Mouse (Mus musculus) MEL (cell line): ENCODE measurements around the gene Ppp2r2c.

ENCODE experiments used
- CTCF ChIP-seq, 3 experiments: IDR thresholded peaks in 2 of 3; conservative IDR thresholded peaks in 1 of 3; 2 replicates each; pipeline ENCODE4 v1.5.1; 2011 to 2012; ENCODE audit warnings: low read length in 3 of 3, low read depth in 2 of 3, mild to moderate bottlenecking in 2 of 3, improper control_type of control experiment in 1 of 3, inconsistent platforms in 1 of 3, mixed read lengths in 1 of 3, moderate library complexity in 1 of 3; ENCODE audit not compliant: control insufficient read depth in 1 of 3, insufficient read depth in 1 of 3, poor library complexity in 1 of 3, severe bottlenecking in 1 of 3
- E2F4 ChIP-seq: IDR thresholded peaks from 2 replicates; pipeline ENCODE4 v1.6.1; 2011; ENCODE audit warnings: low read depth, low read length, improper control_type of control experiment, borderline replicate concordance
- EP300 ChIP-seq, 2 experiments: IDR thresholded peaks; 2 replicates each; pipeline ENCODE4 v1.6.1; 2011; ENCODE audit warnings: improper control_type of control experiment in 2 of 2, low read length in 2 of 2, low read depth in 1 of 2, mild to moderate bottlenecking in 1 of 2
- MYC ChIP-seq: IDR thresholded peaks from 2 replicates; pipeline ENCODE4 v1.6.1; 2011; ENCODE audit warnings: low read depth, mild to moderate bottlenecking, low read length, improper control_type of control experiment, moderate library complexity
- POLR2A ChIP-seq, 2 experiments: IDR thresholded peaks; 2 replicates each; pipeline ENCODE4 v1.6.1; 2011 to 2012; ENCODE audit warnings: low read length in 2 of 2, mild to moderate bottlenecking in 2 of 2, control low read depth in 1 of 2, improper control_type of control experiment in 1 of 2, low read depth in 1 of 2, moderate library complexity in 1 of 2; ENCODE audit not compliant: control insufficient read depth in 1 of 2, insufficient read depth in 1 of 2, poor library complexity in 1 of 2
- POLR2AphosphoS2 ChIP-seq: IDR thresholded peaks from 2 replicates; pipeline ENCODE4 v1.6.1; 2011; ENCODE audit warnings: low read length, improper control_type of control experiment
- TAL1 ChIP-seq: IDR thresholded peaks from 2 replicates; pipeline ENCODE4 v1.6.1; 2012; ENCODE audit warnings: mild to moderate bottlenecking, inconsistent platforms, low read length, moderate library complexity, mixed read lengths
- TCF12 ChIP-seq: IDR thresholded peaks from 2 replicates; pipeline ENCODE4 v1.6.1; 2014; ENCODE audit warnings: low read depth, mild to moderate bottlenecking, inconsistent platforms, low read length, improper control_type of control experiment, moderate library complexity
- USF2 ChIP-seq, 2 experiments: IDR thresholded peaks; 2 replicates each; pipeline ENCODE4 v1.6.1; 2011 to 2012; ENCODE audit warnings: improper control_type of control experiment in 2 of 2, low read length in 2 of 2, borderline replicate concordance in 1 of 2, inconsistent platforms in 1 of 2, low read depth in 1 of 2, mild to moderate bottlenecking in 1 of 2; ENCODE audit not compliant: insufficient read depth in 1 of 2
- ZMIZ1 ChIP-seq: IDR thresholded peaks from 2 replicates; pipeline ENCODE4 v1.6.1; 2012; ENCODE audit warnings: low read depth, mild to moderate bottlenecking, inconsistent platforms, low read length, improper control_type of control experiment, moderate library complexity

GRCm38 (mm10) chr5:36916581-36916980, 48.3 kb downstream of the Ppp2r2c start:
- TF ChIP-seq TCF12 (no peak), ZMIZ1 (no peak), CTCF (IDR thresholded peaks at IDR 0.05 in 2 of 3, conservative IDR thresholded peaks at IDR 0.05 in 1 of 3; ENCODE audit: control insufficient read depth in 1 of 3, insufficient read depth in 1 of 3, low read depth in 2 of 3, low read length in 3 of 3, poor library complexity in 1 of 3, severe bottlenecking in 1 of 3) (no peak), E2F4 (no peak), POLR2AphosphoS2 (no peak), POLR2A (IDR thresholded peaks at IDR 0.05; ENCODE audit: control insufficient read depth in 1 of 2, insufficient read depth in 1 of 2, low read depth in 1 of 2, low read length in 2 of 2, poor library complexity in 1 of 2) (no peak), MYC (no peak), USF2 (IDR thresholded peaks at IDR 0.05; ENCODE audit: borderline replicate concordance in 1 of 2, insufficient read depth in 1 of 2, low read depth in 1 of 2, low read length in 2 of 2) (no peak), TAL1 (no peak), EP300 (IDR thresholded peaks at IDR 0.05; ENCODE audit: low read depth in 1 of 2, low read length in 2 of 2) (no peak)
